Mouse (Mus musculus): Measurements from ENCODE around the gene Clstn1. TPM values are rescaled to one million over a fixed set of nuclear protein-coding genes. Genes with fewer than 3 reads are reported as not detected.

Gene Clstn1
- total and polyA plus RNA-seq, 2 experiments from 2014 or later: 209 to 565 TPM

DNA sequence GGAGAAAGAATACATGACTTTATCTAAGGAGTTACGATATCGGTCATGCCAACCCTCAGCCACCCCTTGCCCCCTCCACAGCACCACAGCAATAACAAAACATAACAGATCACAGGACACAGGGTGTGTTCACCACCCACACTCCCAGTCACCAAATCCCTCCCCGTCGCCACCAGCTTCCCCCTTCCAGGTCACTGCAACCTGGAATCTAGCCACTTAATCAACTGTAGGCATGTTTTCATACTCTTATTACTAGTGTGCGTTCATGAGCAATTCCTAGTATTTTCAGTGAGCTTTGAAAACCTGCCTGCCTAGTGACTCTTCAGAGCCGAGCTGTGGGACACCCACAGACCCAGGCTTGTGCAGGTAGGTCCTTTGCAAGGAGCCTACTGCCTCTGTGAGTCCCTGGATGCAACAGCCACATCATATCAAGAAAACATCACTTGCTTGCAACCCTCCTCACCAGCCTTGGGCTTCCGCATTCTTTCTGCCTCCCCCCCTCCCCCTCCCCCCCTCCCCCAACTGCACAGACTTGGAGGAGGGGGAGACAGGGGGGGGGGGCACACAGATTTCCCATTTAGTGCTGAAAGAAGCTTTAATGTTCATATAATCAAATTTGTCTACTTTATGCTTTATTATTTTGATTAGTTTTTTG lies 77.7 kb downstream of the Clstn1 start:
- DNase-seq (ENCODE audit: low spot score) (no peak), ATAC-seq (ENCODE audit: low FRiP score) (no peak)
- WGBS: 86% methylated on average over 6 of the region's 7 CpGs
- Histone ChIP-seq H3K4me3 (ENCODE audit: low read depth, low read length) (no peak overlapping the region), H3K27ac (ENCODE audit: low read depth, low read length) (no peak overlapping the region), H3K36me3 (ENCODE audit: insufficient read depth, low read length) (peaks cover 15% of the 10 kb centered on the region), H3K9ac (replicated peaks; ENCODE audit: low read length, poor library complexity, severe bottlenecking) (no peak overlapping the region), H3K4me2 (ENCODE audit: low read depth, low read length, poor library complexity, severe bottlenecking) (no peak overlapping the region), H3K4me1 (ENCODE audit: insufficient read depth, low read length) (no peaks in the 10 kb centered on the region), H3K9me3 (ENCODE audit: low read length) (no peaks in the 10 kb centered on the region), H3K27me3 (ENCODE audit: insufficient read depth, low read length) (no peaks in the 10 kb centered on the region)
- TF ChIP-seq CTCF (IDR thresholded peaks at IDR 0.05): no peak

DNA sequence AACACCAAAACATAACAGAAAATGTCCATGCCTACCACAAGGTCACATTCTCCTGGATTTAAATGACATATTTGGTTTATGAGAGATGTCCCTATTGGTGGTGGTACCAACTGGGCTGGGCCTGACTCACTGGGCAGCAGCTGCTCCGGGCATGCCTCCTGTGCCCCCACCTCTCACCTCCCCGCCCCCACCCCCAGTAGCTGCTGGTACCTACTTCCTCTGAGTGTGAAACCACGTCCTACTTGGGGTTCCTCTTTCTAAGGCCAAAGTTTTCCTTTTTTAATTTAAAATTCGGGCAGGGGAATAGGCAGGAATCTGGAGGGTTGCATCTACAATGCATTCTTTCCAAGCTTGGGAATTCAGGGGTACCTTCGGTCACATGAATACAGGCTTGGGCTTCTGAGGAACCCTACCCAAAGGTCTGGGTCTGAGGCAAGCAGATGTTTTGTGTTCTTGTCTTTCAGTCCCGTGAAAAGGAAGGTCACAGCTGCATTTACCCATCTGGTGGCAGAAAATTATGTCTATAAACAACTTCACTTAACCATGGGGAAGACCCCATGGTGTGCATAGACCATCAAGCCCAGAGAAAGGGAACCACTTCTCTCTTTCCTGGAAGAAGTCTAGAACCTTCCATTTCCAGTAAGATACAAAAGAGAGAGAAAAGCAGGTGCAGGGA lies 78.9 kb downstream of the Clstn1 start:
- Histone ChIP-seq H3K27me3 (ENCODE audit: insufficient read depth, low read length) (no peaks in the 10 kb centered on the region), H3K36me3 (ENCODE audit: insufficient read depth, low read length) (peaks cover 13% of the 10 kb centered on the region), H3K4me3 (ENCODE audit: low read depth, low read length) (no peak overlapping the region), H3K4me1 (ENCODE audit: insufficient read depth, low read length) (no peaks in the 10 kb centered on the region), H3K27ac (ENCODE audit: low read depth, low read length) (no peak overlapping the region), H3K4me2 (ENCODE audit: low read depth, low read length, poor library complexity, severe bottlenecking) (no peak overlapping the region), H3K9ac (replicated peaks; ENCODE audit: low read length, poor library complexity, severe bottlenecking) (no peak overlapping the region), H3K9me3 (ENCODE audit: low read length) (no peaks in the 10 kb centered on the region)
- no peak for DNase-seq (ENCODE audit: low spot score)
- 76% methylated on average over 6 of the region's 6 CpGs for WGBS
- no peak for TF ChIP-seq CTCF (IDR thresholded peaks at IDR 0.05)
- ATAC-seq (ENCODE audit: low FRiP score): no peak

DNA sequence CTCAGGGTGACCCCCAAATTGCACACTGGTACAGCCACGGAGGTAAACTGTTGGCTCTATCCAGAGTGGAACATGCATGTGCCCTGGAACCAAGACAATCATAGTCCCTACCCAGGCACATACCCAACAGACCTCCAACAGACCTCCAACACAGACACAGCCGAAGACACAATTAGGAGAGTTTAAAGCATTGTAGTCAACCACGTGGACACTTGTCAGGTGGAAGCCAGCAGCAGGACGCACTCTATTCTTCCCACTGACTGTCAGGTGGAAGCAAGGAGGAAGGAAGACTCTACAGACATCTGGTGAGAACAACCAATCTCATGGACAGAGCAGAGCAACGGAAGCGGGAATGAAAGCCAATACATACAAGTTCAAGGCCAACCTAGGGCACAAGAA lies 79.4 kb downstream of the Clstn1 start:
- no peak overlapping the region for H3K4me2 ChIP-seq (ENCODE audit: low read depth, low read length, poor library complexity, severe bottlenecking)
- DNase-seq (ENCODE audit: low spot score) (no peak), ATAC-seq (ENCODE audit: low FRiP score) (no peak)
- H3K4me3 ChIP-seq (ENCODE audit: low read depth, low read length): no peak overlapping the region
- WGBS: 92% methylated on average over 6 of the region's 6 CpGs
- no peaks in the 10 kb centered on the region for H3K27me3 ChIP-seq (ENCODE audit: insufficient read depth, low read length)
- no peaks in the 10 kb centered on the region for H3K9me3 ChIP-seq (ENCODE audit: low read length)
- H3K36me3 ChIP-seq (ENCODE audit: insufficient read depth, low read length): peaks cover 13% of the 10 kb centered on the region
- no peaks in the 10 kb centered on the region for H3K4me1 ChIP-seq (ENCODE audit: insufficient read depth, low read length)
- no peak overlapping the region for H3K9ac ChIP-seq (replicated peaks; ENCODE audit: low read length, poor library complexity, severe bottlenecking)
- no peak for TF ChIP-seq CTCF (IDR thresholded peaks at IDR 0.05)
- no peak overlapping the region for H3K27ac ChIP-seq (ENCODE audit: low read depth, low read length)

- 96% methylated on average over 6 of the region's 6 CpGs for WGBS
- ATAC-seq (ENCODE audit: low FRiP score): no peak
- no peak overlapping the region for H3K9ac ChIP-seq (replicated peaks; ENCODE audit: low read length, poor library complexity, severe bottlenecking)
- 0 out of 2 replicates have a peak, but pooled peaks cover 2% of the 10 kb centered on the region for H3K36me3 ChIP-seq (ENCODE audit: insufficient read depth, low read length)
- H3K4me1 ChIP-seq (ENCODE audit: insufficient read depth, low read length): no peaks in the 10 kb centered on the region
- no peak for TF ChIP-seq CTCF (IDR thresholded peaks at IDR 0.05)
- no peak overlapping the region for H3K4me3 ChIP-seq (ENCODE audit: low read depth, low read length)
- H3K27me3 ChIP-seq (ENCODE audit: insufficient read depth, low read length): no peaks in the 10 kb centered on the region
- DNase-seq (ENCODE audit: low spot score): no peak
- no peak overlapping the region for H3K27ac ChIP-seq (ENCODE audit: low read depth, low read length)
- no peak overlapping the region for H3K4me2 ChIP-seq (ENCODE audit: low read depth, low read length, poor library complexity, severe bottlenecking)
- H3K9me3 ChIP-seq (ENCODE audit: low read length): no peaks in the 10 kb centered on the region
Observed at GRCm38 (mm10) chr4:149671175-149671574, 84.9 kb downstream of the Clstn1 start.

DNA sequence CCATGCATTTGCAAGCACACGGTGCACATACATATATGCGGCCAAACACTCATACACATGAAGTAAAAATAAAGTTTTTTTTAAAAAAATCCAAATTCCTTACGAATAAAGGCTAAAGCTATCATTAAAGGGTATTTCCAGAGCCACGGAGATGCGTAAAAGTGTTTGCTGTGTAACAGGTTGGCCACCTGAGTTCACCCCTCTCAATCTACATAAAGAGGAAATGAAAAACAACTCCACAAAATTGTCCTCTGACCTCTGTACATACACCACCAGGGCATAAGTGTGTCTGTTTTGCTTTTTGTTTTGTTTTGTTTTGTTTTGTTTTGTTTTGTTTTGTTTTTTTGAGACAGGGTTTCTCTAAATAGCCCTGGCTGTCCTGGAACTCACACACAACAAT lies 86.5 kb downstream of the Clstn1 start:
- H3K36me3 ChIP-seq (ENCODE audit: insufficient read depth, low read length): 0 out of 2 replicates have a peak, but pooled peaks cover 2% of the 10 kb centered on the region
- H3K4me1 ChIP-seq (ENCODE audit: insufficient read depth, low read length): no peaks in the 10 kb centered on the region
- no peak for ATAC-seq (ENCODE audit: low FRiP score)
- no peak overlapping the region for H3K27ac ChIP-seq (ENCODE audit: low read depth, low read length)
- H3K4me2 ChIP-seq (ENCODE audit: low read depth, low read length, poor library complexity, severe bottlenecking): no peak overlapping the region
- no peak for TF ChIP-seq CTCF (IDR thresholded peaks at IDR 0.05)
- H3K9me3 ChIP-seq (ENCODE audit: low read length): no peaks in the 10 kb centered on the region
- DNase-seq (ENCODE audit: low spot score): no peak
- no peak overlapping the region for H3K4me3 ChIP-seq (ENCODE audit: low read depth, low read length)
- WGBS: 94% methylated on average over 5 of the region's 5 CpGs
- no peak overlapping the region for H3K9ac ChIP-seq (replicated peaks; ENCODE audit: low read length, poor library complexity, severe bottlenecking)
- no peaks in the 10 kb centered on the region for H3K27me3 ChIP-seq (ENCODE audit: insufficient read depth, low read length)

GRCm38 (mm10) chr4:149674814-149675377 lies 88.6 kb downstream of the Clstn1 start:
- Histone ChIP-seq H3K4me2 (ENCODE audit: low read depth, low read length, poor library complexity, severe bottlenecking) (peak overlapping the region; percentile 83), H3K36me3 (ENCODE audit: insufficient read depth, low read length) (no peaks in the 10 kb centered on the region), H3K4me3 (ENCODE audit: low read depth, low read length) (peak overlapping the region; percentile 71), H3K9me3 (ENCODE audit: low read length) (no peaks in the 10 kb centered on the region), H3K9ac (replicated peaks; ENCODE audit: low read length, poor library complexity, severe bottlenecking) (peak overlapping the region; percentile 87), H3K27ac (ENCODE audit: low read depth, low read length) (peak overlapping the region; percentile 88), H3K27me3 (ENCODE audit: insufficient read depth, low read length) (no peaks in the 10 kb centered on the region), H3K4me1 (ENCODE audit: insufficient read depth, low read length) (no peaks in the 10 kb centered on the region)
- ATAC-seq (ENCODE audit: low FRiP score) (no peak), DNase-seq (ENCODE audit: low spot score) (no peak)
- 12% methylated on average over 8 of the region's 8 CpGs for WGBS
- TF ChIP-seq CTCF (IDR thresholded peaks at IDR 0.05): no peak

Data from midbrain, postnatal 0 days (tissue).